Mouse (Mus musculus) heart, adult 2 months (tissue): ENCODE results near the gene Mtx1.

ENCODE experiments used
- CTCF ChIP-seq: fragments of 200-600 bp; IDR thresholded peaks from 2 replicates; pipeline ENCODE4 v1.8.1; 2022; ENCODE audit warnings: antibody characterized with exemption, mild to moderate bottlenecking, moderate library complexity
- EP300 ChIP-seq: fragments of 200-500 bp; IDR thresholded peaks from 2 replicates; pipeline ENCODE4 v1.6.1; 2011; ENCODE audit warnings: low read depth, low read length, control low read depth; ENCODE audit not compliant: insufficient read depth
- POLR2A ChIP-seq: fragments of 200-500 bp; IDR thresholded peaks from 2 replicates; pipeline ENCODE4 v1.6.1; 2011; ENCODE audit warnings: mild to moderate bottlenecking, low read depth, low read length, control low read depth; ENCODE audit not compliant: insufficient read depth

- no peak for TF ChIP-seq POLR2A
- no peak for TF ChIP-seq CTCF
- no peak for TF ChIP-seq EP300
Observed at GRCm38 (mm10) chr3:89259076-89259475, 32.2 kb upstream of the Mtx1 start, which contains the start of gene Dpm3.
